Mouse (Mus musculus) E14TG2a.4 (cell line): ENCODE measurements around the gene Rad9b.

ENCODE experiments used
- CTCF ChIP-seq: conservative IDR thresholded peaks from 2 replicates; pipeline ENCODE4 v1.5.1; 2014; ENCODE audit warnings: low read length
- NANOG ChIP-seq: IDR thresholded peaks from 2 replicates; pipeline ENCODE4 v1.6.1; 2014; ENCODE audit warnings: borderline replicate concordance, low read length, mixed read lengths
- POU5F1 ChIP-seq: IDR thresholded peaks from 2 replicates; pipeline ENCODE4 v1.6.1; 2014; ENCODE audit warnings: low read length, borderline replicate concordance

- TF ChIP-seq CTCF (no peak), NANOG (no peak), POU5F1 (no peak)
Measured at GRCm38 (mm10) chr5:122288147-122288811, 65.8 kb downstream of the Rad9b start.
